Mouse (Mus musculus) c-Kit-positive CD71-negative TER-119-negative erythroid progenitor cells, embryonic 14.5 days (primary cell): ENCODE results near the gene Marcksl1.

Experiments used
- DNase-seq: peaks from one replicate; pipeline ENCODE4 v3.0.0-alpha.2; 2013; ENCODE audit warnings: low read depth

Gene Marcksl1

GRCm38 (mm10) chr4:129557256-129557808 lies 44.0 kb downstream of the Marcksl1 start:
- DNase-seq: no peak

GRCm38 (mm10) chr4:129558321-129558955 lies 45.1 kb downstream of the Marcksl1 start:
- no peak for DNase-seq

GRCm38 (mm10) chr4:129561184-129561583 lies 47.8 kb downstream of the Marcksl1 start:
- DNase-seq: no peak

GRCm38 (mm10) chr4:129563718-129564117 lies 50.3 kb downstream of the Marcksl1 start:
- DNase-seq: no peak

GRCm38 (mm10) chr4:129565139-129565538 lies 51.8 kb downstream of the Marcksl1 start:
- DNase-seq: no peak
